Mouse (Mus musculus): ENCODE measurements around the gene Gm21987. TPM values are rescaled to one million over a fixed set of nuclear protein-coding genes. Genes with fewer than 3 reads are reported as not detected.

Gene Gm21987
- polyA plus RNA-seq, 1 experiment from 2014 or later = not detected

Other genes with a start within 250 kb of the Gm21987 start
- not detected in 2 replicates for gene Nr1i2, start 52.2 kb upstream of the Gm21987 start, polyA plus RNA-seq (2016; fragmentation: Nextera tagmentation; extraction: Ambion mirVana)
- gene Maats1, start 4.9 kb upstream of the Gm21987 start, polyA plus RNA-seq (2016; fragmentation: Nextera tagmentation; extraction: Ambion mirVana) = 0.06 and 0.12 TPM in 2 replicates
- 114 and 117 TPM in 2 replicates for gene Cox17, start within 50 bp of the Gm21987 start, polyA plus RNA-seq (2016; fragmentation: Nextera tagmentation; extraction: Ambion mirVana)
- gene Popdc2, start 15.2 kb downstream of the Gm21987 start, polyA plus RNA-seq (2016; fragmentation: Nextera tagmentation; extraction: Ambion mirVana) = 0.70 and 1.9 TPM in 2 replicates
- gene Pla1a, start 86.1 kb downstream of the Gm21987 start, polyA plus RNA-seq (2016; fragmentation: Nextera tagmentation; extraction: Ambion mirVana) = 0.10 and 0.31 TPM in 2 replicates
- 142 and 147 TPM in 2 replicates for gene Adprh, start 105.7 kb downstream of the Gm21987 start, polyA plus RNA-seq (2016; fragmentation: Nextera tagmentation; extraction: Ambion mirVana)
- 0.38 and 0.41 TPM in 2 replicates for gene Cd80, start 108.5 kb downstream of the Gm21987 start, polyA plus RNA-seq (2016; fragmentation: Nextera tagmentation; extraction: Ambion mirVana)
- gene Timmdc1, start 175.6 kb downstream of the Gm21987 start, polyA plus RNA-seq (2016; fragmentation: Nextera tagmentation; extraction: Ambion mirVana) = 27.4 and 30.8 TPM in 2 replicates
- gene Poglut1, start 203.2 kb downstream of the Gm21987 start, polyA plus RNA-seq (2016; fragmentation: Nextera tagmentation; extraction: Ambion mirVana) = 81.1 and 86.5 TPM in 2 replicates
- gene Tmem39a, start 211.7 kb downstream of the Gm21987 start, polyA plus RNA-seq (2016; fragmentation: Nextera tagmentation; extraction: Ambion mirVana) = 105 and 126 TPM in 2 replicates

All from limb, embryonic 12.5 days (tissue).